Mouse (Mus musculus): ENCODE measurements around the gene Btf3.

Gene Btf3

DNA sequence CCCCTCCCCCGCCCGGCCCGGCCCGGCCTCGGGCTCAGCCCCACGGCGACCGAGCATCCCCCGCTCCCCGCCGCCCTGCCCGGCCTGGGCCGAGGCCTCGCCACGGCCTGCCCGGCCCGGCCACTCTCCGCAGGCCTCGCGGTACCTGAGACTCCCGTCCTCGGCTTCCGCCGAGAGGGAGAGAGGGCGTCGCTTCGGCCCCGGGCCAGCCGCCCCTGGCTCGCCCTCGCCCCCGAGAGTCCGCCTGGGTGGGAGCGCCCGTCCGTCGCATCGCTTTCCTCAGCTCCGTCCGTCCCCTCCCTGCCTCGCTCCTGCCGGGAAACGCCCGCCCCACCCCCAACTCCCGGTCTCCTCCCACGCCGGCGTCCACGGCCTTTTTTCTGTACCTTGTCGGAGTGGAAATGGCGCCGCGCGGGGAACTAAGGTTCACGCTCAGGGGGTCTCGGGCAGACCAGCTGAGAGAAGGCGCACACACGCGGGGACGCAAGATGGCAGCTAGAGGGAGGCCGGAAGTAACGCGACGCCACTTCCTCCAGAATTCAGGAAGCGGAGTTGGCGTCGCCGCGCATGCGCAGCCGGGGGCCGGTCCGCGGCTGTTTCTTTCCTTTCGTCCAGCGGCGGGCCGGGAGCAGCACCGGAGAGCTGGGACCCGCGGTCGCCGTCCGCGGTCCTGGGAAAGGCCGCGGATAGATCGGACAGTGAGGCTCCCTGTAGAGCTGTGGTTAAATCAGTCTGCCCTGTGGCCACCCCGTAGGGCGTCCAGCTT, at the start of gene Btf3:
Gene Btf3 (minus strand): TSS at position 527 of the 766 bp plus-strand sequence.
- DNase-seq (ENCODE audit: low read depth, low spot score), result peak; percentile 94

DNA sequence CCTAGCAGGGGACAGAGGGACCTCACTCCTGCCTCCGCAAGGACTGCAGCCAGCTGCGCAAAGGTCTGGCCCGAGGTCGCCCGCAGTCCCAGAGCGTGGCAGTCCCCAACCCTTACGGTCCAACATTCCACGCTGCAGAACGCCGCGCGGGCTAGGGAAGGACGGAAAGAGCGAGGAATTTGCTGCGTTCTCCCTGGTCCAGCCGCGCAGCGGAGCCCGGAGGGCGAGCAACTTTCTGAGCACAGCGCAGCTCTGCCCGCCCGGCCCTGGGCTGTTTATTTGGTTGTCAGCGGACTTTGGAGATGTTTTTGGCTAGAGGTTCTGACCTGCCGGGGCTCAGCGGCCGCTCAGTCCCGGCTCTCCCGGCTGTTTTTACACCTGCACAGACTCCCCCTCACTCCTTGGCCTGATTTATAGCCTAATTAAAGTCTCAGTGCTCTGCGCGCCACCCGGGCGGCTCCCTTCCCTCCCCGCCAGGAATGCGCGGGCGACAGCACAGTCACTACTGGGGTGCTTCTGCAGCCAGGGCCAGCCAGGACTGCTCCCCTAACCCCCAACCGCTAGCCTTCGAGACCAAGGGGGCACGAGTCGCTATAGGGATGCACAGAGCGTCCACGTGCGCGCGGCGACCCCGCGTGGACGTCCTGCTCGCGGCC, 49.1 kb upstream of the Btf3 start:
- DNase-seq (ENCODE audit: low read depth, low spot score), result no peak

DNA sequence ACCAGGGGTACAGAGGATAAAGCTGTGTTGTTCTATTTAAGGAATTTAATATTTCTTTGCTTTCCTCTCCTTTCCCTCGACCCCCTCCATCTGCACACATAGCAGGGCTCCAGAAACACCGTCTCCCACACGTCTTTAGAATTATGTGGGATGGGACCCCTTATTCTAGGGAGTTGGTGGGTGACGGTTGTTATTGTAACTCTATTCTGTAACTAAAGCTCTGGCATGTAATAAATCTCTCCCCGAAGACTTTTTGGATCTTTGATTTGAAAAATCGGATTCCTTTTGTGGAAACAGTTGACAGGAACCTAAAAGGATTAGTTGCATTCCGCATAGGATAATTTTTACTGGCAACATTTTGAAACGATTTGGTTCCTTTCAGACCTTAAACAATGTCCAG, 48.3 kb upstream of the Btf3 start:
- DNase-seq (ENCODE audit: low read depth, low spot score), result no peak

DNA sequence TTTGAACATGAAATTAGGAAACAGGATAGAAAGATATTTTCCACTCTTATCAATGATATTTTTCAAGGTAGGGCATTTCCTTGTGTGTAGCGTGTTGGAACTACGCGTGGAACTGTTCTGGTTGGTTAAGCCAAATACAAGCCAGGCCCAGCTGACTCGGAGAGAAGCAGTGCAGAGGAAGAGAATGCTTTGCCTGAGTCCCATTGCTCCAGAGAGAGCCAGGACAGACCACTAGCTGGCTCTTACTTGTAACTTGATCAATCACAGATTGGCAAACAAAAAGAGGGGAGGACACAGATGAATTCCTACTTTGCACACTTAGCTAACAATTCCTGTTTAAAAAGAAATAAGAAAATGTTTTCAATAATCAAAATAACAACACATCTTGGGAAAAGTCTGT, 46.2 kb upstream of the Btf3 start:
- no peak for DNase-seq (ENCODE audit: low read depth, low spot score)

DNA sequence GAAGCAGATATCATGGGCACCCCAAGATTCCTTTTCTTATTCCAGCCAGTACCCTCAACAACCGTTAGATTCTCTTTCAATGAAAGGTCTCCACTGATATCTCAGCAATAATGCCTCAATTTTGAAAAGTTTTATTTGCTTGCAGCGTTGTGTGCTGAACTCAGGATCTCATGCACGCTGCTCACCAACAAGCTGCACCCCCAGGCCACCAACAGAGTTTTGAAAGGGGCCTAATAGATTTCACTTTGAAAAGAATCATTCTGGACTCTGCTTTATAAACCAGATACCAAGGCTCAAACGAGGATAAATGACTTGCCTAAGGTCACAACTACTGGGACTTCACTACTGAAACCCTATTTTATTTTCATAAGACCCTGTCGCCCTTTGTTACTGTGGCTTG, 44.4 kb upstream of the Btf3 start:
- no peak for DNase-seq (ENCODE audit: low read depth, low spot score)

DNA sequence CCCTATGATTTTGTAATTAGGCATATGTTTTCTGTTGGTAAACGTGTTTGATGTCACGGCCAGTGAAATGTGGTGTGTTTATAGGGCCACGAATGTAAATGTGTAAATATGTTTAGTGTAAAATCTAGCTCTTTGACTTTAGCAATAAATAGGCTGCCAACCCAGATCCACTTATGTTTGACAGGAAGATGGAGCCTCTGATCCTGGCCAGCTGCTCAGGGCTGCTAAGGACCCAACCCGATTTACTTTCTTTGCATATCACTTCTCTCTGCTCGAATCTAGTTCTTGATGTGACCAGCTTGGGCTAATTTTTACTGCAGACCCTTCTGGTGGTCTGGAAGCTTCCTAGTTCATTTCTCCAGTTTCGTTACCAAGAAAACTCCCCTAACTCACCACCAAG, 43.6 kb upstream of the Btf3 start:
- no peak for DNase-seq (ENCODE audit: low read depth, low spot score)

DNA sequence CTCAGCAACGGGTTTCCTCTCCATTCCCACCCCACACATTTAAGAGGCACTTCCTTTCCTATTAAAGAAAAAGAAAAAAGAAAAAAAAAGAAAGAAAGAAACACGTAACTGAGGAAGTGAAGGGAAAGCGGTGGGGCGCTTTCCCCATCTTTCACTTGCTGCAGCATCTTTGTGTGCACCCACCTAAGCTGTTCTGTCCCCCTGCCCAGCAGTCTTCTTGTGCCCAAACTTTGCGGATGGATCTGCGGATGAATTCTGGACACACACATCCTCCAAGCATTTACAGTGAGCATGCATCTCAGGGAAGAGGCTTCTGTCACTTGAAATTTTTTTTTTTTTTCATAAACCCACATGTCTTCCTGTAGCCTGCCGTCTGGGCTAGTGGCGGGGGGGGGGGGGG, 42.5 kb upstream of the Btf3 start:
- DNase-seq (ENCODE audit: low read depth, low spot score), result no peak

DNA sequence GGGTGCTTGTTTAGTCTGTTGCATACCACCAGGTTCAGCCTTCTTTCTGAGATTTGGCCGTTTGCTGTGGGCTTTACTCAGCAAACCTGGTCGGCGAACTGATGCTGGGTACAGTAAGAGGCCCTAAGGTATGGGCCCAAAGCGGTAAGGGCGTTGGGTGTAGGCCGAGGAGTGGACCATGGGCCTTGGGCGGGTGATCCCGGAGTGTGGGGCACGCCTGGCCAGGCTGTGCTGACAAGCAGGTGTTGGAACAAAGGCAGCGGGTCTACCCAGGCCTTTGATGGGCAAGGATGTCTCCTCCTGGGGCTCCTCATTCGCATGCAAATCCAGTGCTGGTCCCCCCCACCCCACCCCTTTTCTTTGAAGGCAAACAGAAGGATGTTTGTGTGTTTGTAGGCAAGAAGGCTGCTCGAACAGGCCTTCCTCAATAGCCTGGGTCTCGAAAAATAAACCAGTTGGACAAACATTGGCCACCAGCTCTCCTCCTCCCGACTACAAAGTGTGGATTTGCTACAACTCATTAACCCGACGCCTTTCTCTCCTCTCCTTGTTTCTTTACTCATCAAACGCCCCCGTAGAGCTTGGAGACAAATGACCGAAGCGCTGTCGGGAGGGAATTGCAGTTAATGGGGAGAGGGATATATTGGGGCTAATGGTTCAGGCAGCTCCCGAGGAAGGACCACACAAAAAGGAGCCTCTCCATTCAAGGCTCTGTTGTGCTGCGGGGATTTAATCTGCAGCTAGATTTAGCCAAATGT, 41.8 kb upstream of the Btf3 start:
- DNase-seq (ENCODE audit: low read depth, low spot score), result no peak

DNA sequence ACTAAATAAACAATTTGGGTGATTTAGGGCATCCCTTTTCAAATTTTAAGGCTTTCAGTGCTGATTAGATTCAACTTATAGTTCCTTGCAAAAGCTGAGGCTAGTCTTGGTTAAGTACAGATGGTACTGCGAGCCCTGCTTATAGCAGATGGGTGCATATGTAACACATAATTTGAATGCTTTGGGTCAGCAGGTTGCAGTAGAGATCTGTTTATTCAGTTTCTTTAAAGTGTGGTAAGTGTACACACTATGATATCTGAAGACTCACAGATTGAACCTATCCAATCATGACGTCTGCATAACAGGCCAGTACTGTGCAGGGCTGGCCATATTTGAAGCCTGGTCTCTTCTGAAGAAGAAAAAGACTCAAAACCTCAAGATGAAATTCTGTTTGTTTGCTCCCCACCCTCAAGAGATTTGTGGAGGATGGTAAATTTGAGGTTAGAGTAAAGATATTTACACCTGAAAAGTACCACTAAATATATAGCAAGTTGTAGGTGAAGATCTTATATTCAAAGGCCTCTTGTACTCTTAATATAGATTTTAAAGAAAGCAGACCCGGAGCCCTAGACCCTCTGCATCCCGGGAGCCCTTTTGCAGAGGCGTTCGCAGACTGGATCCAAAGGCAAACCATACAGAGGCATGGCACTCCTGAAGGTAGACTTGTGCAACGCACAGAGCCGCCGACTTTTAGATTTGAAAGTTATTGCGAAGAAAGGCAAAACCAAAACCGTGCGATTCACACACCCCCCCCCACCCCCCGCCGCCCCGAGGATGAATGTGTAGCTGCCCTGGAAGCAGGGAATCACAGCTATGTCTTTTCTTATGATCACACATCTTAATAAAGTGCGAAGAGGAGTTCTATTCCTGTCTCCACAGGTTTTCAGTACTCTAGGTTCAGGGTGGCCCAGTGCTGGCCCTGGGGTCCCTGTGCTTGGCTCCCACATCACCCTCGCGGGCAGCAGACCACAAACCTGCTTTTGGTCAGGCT, 40.9 kb upstream of the Btf3 start:
- no peak for DNase-seq (ENCODE audit: low read depth, low spot score)

DNA sequence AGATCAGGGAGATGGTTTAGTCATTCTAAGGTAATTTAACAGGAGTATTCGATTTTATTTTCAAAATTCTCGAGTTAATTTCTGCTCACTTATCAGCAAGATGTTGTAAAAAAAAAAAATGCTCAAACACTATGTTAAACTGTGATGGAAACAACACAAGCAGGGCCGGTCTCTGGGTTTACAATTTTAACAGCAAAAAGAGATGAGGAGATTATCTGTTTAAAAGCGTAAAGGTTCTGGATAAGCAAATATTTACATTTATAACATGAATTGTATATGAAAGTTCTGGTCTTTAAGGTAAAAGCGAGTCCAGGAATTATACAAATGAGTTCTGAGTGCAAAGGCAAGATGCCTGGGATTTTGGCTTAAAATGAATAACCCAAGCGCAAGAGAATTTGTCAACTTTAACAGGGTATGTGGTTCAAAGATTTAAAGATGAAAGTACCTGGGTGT, 40.2 kb upstream of the Btf3 start:
- DNase-seq (ENCODE audit: low read depth, low spot score), result no peak

DNA sequence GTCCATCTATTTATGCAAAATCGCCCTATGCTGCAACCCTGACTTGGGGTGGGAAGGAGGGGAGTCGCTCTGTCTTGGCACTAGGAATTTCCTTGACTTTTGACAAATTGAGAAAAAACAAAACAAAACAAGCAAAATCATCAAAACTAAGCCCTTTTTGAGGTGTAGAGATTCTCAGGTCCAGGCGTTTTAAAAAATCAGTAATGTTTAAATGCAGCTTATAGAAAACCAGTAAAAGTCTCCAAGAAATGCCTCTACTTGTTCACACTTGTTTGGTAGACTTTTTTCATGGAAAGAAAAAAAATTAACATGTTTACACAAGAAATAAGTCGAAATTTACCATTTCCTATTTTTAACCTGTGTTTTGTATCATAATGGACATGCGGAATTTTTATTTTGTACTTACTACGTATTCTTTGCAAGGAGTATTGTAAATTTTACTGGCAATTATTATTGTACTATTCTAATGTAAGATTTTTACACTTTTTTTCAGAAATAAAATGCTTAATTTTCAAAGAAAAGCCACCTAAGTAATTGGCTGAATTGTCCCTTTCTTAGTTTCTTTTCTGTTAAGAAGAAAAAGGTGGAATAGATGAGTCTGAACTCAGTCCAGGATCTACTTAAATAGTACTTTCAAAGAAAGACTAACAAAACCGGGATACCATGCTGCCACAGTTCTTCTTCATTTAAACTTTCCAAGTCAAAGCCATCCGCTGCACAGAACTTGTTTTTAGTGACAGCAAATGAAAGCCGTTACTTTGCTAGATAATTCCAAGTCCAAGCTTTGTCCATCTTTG, 39.6 kb upstream of the Btf3 start:
- no peak for DNase-seq (ENCODE audit: low read depth, low spot score)

DNA sequence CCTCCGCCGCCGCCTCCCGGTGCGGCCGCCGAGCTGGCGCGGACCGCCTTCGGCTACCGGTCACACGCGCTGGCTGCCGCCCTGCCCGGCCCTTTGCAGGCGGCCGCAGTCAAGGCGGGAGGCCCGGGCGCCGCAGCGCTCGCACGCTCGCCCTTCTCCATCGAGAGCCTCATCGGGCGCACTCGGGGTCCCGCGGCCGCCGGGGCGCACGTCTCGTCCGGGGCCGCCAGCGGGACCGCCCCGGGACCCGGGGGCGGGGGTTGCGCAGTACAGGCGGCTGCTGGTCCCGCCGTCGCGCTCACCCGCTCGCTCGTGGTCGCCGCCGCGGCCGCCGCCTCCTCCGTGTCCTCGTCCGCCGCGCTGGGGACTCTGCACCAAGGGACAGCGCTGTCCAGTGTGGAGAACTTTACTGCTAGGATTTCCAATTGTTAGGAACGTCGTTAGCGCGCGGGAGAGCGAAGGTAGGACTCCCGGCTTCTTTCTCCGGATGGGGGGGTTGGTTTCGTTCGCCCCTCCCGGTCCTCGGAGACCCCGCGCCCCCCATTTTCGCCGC, 38.8 kb upstream of the Btf3 start:
- peak; percentile 17 for DNase-seq (ENCODE audit: low read depth, low spot score)

DNA sequence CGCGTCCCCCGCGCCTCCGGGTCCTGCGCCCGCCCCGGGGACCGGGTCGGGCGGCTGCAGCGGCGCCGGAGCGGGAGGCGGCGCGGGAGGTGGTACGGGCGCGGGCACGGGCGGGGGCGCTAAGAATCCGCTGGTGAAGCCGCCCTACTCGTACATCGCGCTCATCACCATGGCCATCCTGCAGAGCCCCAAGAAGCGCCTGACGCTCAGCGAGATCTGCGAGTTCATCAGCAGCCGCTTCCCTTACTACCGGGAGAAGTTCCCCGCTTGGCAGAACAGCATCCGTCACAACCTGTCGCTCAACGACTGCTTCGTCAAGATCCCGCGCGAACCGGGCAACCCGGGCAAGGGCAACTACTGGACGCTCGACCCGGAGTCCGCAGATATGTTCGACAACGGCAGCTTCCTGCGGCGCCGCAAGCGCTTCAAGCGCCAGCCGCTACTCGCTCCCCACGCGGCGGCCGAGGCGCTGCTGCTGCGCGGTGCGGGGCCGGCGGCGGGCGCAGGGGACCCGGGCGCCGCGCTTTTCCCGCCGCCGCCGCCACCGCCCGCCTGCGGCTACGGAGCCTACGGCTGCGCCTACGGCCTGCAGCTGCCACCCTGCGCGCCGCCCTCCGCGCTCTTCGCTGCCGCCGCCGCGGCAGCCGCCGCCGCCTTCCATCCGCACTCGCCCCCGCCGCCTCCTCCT, 38.2 kb upstream of the Btf3 start:
- DNase-seq (ENCODE audit: low read depth, low spot score), result peak; percentile 24

DNA sequence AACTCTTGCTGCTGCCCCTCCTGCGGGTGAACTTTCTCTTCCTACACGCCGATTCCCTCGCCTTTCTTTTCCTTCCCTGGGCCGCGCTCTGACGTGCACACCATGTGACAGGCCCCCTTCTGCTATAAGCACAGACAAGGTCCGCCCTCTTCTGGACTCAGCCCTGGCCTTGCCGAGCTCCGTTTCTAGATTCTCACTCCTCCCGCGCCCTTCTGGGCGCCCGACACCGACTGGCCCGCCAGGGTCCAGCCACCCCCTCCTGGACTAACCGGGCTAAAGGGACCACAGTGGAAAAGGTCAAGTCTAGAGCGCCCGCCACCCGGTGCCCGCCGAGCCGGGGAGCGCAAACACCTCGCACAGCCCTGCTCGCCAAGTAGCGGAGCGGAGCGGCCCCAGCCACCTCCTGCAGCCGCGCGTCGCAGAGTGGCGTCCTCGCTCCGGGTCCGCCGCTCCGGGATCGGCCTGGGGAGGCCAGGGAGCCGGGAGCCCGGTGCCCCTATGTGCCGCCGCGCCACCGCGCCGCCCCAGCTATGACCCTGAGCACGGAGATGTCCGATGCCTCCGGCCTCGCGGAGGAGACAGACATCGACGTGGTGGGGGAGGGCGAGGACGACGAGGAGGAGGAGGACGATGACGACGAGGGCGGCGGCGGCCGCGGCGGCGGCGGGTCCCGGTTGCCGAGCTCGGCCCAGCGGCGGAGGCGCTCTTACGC, 37.4 kb upstream of the Btf3 start, which contains the start of gene Foxd1:
Gene Foxd1 (plus strand): TSS at position 153 of the 712 bp plus-strand sequence.
- peak; percentile 20 for DNase-seq (ENCODE audit: low read depth, low spot score)

DNA sequence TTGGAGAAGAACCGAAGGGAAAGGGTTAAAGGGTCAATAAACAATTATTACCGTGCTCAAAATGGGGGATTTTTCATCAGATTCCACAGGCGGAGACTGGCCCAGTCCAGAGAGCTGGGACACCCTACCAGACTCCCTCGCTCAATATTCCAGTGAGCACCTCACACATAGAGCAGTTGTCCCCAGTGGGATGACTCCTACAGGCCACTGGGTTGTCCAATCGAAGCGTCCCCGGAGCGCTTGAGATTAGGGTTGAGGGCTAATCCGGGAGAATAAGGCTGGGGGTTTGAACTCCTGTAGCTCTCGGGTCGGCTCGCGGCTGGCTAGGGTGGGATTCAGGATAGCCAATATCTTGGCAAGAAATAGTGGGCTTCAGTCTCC, 36.9 kb upstream of the Btf3 start:
- DNase-seq (ENCODE audit: low read depth, low spot score), result no peak

DNA sequence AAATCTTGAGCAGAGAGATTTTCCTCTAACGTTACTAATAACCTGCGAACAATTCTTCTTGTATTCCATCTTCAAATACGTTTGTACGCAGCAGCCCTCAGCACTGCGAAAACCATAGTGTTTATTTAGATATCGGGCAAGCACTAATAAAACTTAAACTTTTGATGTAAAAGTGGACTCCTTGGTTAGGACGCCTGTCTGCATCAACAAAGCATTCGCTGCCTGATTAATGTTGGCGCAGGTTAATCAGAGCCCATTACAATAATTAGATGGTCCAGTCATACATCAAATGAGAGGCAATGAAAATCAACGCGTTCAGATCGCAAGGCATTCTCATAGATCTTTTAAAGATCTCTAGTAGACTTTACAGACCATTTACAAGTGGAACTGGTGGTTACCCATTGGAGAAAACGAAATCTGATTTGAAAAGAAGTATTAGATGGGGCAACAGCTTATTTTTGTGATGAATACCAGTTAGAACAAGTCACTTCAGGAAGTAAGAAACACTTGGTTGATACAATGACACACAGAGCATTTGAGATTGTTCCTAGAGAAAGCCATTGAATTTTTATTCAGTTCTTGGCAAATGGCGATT, 35.7 kb upstream of the Btf3 start:
- DNase-seq (ENCODE audit: low read depth, low spot score), result no peak

DNA sequence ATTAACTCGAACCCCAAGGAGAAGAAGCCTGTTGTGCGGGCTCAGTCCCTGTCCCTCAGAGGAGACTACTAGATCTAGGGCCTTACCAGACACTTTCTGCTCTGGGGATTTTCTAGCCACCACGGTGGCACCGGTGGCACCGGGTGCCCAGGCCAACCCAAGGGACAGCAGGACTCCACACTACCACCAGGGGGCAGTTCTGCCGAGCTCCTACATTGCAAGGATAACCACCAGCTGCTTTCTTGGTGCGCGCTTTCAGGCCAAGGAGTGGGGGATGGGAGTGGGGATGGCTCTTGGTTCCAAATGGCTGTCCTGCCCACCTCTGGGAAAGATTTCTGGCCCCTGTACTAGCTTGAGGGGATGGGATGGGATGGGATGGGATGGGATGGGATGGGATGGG, 34.7 kb upstream of the Btf3 start:
- DNase-seq (ENCODE audit: low read depth, low spot score), result peak; percentile 29

DNA sequence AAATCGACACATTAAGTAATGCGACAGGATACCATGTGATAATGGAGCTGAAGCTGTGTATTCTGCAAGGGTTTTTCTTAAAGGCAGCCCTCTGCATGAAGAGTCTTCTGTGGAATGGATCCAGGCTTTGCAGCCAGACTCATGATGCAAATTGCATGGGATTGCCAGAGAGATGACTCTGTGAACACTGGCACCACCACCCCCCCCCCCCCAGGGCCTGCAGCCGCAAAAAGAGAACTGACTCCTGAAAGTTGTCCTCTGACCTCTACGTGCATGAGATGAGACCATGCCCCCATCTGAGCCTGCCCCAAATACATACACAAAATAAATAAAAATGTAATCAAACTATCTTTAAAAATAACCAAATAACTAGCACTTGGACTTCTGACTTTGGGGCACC, 32.7 kb upstream of the Btf3 start:
- no peak for DNase-seq (ENCODE audit: low read depth, low spot score)

DNA sequence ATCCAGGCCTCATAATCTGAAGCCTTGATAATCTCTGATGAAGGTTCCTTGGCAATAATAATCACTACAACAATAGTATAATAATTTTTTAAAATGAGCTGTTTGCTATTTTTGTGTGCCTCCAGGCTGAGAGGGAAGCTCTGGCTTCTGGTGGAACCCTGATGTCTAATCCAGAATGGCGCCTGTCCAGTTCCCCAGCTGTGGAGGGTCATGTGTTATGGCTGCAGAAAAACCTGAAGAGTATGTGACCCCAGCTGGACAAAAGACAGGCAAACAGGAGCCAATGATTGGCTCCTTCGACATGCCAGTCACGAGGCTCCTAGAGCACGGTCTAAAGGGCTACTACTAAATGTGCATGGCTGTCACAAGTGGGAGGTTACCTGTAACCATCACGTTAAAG, 23.7 kb upstream of the Btf3 start:
- no peak for DNase-seq (ENCODE audit: low read depth, low spot score)

All from CD4-positive helper T cell, adult 2 months (primary cell).